18 mouse cellular contexts compared by ENCODE assay signal in the genomic region with DNA sequence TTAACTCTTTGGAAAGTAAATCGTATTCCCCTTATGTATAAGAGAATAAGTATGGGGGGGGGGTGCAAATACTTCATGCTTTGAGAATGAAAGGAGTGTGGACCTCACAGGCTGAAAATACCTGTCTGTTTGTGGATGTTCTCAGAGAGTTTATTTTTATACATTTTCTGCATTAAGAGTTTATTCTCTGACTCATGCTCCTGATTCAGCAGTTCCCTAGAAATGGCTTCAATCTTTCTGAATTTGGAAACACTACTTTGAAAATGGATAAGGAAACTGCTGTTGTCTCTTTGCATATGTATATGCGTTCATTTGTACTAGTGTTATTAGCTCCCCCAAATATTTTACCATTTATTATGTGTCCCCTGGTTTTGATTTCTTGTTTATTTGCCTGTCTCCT.
DNase-seq lines count a peak whose midpoint lies in the region; ATAC-seq lines count a peak whose summit lies in the region.
"Had no signal": no experiment of that assay in that cellular context is flagged by ENCODE, and none has a peak within 500 bp of the region (broad histone marks: within the 10 kb centered on the region; RNA-seq: fewer than 3 reads in every experiment).

No protein-coding gene starts in this region.

- peak; percentile 67 for ATAC-seq in frontal cortex, adult (ENCODE audit: low TSS enrichment)
- ATAC-seq: activated CD4-positive, CD25-positive, alpha-beta regulatory T cell, adult 4 months; CD4-positive, CD25-positive, alpha-beta regulatory T cell, adult 4 months; Patski had no signal

- no peak for DNase-seq in frontal cortex, postnatal 25 days (ENCODE audit: low spot score in 2 of 2)
- peak; percentile 55 for DNase-seq in brain, adult 2 months (ENCODE audit: low read depth, low spot score)
- DNase-seq in right cerebral cortex, postnatal 25 days = no peak
- DNase-seq: adrenal gland, adult 2 months; adrenal gland, adult 8-10 months; adrenal gland, postnatal 10 days; adrenal gland, postnatal 14 days; adrenal gland, postnatal 25 days; adrenal gland, postnatal 36 days; B cell, adult 2 months; cerebellum, adult 11 months; cerebellum, adult 11-12 months; cerebellum, adult 18-20 months; cerebellum, adult 2 months had no signal
